Mouse (Mus musculus) layer of hippocampus, adult 8-10 months (tissue): Measurements from ENCODE around the gene Gm11549. TPM values are rescaled to one million over a fixed set of nuclear protein-coding genes. Genes with fewer than 3 reads are reported as not detected.

Source experiments
- DNase-seq, 2 experiments: peaks; one replicate each; pipeline ENCODE4 v3.0.0; 2022; ENCODE audit warnings: low spot score in 2 of 2
- microRNA-seq, 2 experiments: library from miRNA; unstranded; fragments of <30 nt; microRNA quantifications; one replicate each; pipeline ENCODE4 v1.2.0; 2022
- total RNA-seq, 4 experiments: library from RNA; stranded (reverse); gene quantifications; 2 replicates each; pipeline ENCODE4 v1.2.4; 2022

Gm11549 gene
- total RNA-seq, 4 experiments from 2014 or later = 2.7 to 4.2 (median 3.1) TPM

DNA sequence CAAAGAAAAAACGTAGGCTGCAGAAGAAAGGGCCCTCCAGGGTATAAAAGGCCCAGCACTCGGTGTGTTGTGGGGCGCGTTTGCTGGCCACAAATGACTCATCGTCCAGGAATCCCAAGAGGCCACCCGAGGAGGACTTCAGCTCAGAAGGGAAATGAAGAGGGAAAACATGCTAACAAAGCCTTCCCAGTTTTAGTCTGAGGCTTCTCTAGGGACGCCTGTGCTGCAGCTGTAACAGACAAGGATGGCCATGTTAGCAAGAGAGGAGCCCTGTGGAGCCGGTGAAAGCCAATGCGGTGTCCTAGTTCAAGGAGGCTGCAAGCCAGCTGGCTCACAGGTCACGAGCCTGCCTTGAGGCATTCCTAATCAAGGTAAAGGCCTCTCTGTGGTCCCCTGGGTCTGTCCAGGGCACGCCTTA lies 39.8 kb downstream of the Gm11549 start:
- DNase-seq = peak; percentile 12 to 15

DNA sequence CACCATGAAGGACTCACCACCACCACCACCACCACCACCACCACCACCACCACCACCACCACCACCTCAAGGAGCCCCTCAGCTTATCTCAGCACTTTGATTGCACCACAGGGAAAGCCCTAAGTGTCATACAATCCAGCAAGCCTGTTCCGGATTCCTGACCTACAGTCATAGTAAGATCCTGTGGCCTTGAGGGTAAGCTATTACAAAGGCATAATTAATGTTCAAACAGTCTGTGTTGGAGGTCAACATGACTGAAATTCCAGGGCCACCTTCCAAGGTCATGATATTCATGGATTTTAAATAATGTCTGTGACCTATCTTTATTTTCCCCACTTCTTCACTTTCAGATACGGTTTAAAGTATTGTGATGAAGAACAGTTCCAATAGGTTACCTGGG lies 41.1 kb downstream of the Gm11549 start:
- no peak for DNase-seq

DNA sequence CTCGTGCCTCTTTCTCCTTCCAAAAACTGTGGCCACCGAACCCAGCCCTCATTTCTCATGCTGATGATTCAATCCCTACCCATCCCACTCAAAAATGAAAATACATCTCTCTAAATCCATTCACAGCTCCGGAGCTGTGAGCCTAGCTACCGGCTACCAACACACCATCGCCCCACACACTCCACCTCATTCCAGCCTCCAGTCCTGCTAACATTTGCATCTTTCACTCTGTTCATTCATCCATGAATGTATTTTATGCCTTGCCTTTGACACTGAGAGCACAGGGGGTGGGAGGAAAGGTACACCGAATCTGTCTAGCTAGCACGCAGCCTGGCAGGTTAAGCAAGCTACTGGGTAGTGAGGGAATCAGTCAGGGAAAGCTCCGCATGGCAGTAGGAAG lies 42.8 kb downstream of the Gm11549 start:
- no peak for DNase-seq

DNA sequence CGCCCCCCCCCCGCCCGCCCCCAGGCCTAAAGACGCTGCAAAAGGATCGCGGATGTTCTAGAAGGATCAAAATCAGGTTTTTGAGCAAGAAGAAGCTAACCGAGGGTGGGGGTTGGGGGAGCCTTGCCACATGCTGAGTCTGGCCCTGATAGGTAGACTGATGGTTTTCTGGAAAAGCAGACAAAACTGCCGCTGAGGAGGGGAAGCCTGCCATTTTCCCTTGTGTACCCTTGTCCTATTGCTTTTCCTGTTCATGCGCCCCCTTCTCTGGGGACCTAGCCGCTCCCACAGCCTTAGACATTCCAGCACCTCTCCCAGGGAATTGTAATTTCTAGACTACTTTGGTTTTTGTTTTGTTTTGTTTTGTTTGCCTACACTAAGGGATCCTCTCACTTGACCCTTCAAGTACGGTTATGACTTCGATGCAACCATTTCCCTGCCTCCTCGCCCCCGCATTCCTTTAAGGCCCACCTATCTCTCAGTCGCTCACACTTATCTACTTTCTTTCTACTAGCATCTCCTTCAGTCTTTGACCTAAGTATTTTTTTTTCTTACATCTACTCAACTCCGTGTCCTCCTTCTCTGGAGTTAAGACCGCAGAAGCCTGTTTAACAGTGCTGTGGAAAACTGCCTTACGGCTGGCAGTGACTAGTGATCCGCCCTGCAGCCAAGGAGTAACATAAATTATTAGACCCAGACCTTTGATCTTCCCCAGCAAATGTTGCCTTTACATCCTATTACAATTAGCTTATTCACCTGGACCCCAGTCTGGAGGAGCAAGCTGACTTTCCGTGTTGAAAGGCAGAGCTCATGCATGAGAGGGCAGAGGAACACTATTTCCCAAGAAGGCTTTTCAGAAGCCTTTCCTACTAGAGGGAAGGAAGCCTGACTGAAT lies 45.1 kb downstream of the Gm11549 start:
- DNase-seq = no peak

DNA sequence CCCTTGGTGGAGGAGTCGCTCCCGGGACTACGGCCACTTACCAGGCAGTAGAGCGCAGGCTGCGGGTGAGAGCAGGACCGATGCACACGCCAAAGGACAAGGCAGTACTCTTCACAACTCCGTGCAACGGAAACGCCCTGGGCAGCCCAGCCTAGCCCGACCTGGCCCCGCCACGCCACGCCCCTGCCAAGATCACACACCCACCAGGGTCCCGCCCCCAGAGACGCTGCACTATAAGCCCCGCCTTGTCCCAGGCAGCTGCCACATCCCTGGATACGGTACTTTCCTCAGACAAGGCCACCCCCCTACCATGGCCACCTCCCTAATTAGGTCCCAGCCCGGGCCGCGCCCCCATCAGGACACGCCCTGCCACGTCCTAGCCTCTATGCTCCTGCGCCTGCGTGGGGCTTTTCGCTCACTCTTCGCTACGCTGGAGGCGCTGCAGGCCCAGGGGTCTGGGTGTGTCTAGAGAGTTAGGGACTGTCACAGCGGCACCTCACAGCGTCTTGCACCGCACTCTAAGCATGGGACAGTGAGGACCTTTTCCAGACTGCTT lies 46.0 kb downstream of the Gm11549 start, which contains the start of the genes Anxa5 and 1810062G17Rik:
Gene Anxa5, minus strand, starts transcription at position 363 of the 556 bp plus-strand sequence.
Gene 1810062G17Rik, plus strand, starts transcription at position 406 of the 556 bp plus-strand sequence.
- peak; percentile 86 to 90 for DNase-seq

DNA sequence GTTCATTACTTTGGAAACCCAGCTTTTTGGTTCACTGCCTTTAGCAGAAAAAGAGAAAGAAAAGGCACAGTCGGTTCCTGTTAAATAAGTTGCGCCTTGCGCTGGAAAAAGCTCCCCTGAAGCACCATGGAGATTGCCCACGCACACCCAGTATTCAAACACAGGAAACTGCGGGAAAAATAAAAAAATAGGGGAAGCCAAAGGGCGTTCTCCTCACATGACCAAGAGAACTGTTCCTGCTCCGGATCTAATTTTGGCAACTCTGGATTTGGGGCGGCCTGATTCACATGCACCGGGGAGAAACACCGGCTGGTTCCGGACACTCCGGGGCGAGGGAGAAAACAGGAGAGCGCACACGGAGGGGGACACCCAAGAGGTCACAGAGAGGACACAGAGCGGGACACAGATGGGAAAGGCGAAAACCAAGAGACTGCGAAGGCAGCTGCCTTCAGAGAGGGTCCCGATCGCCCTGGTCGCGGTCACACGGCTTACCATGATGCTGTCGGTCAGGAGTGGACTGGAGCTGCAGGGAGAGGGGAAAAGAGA lies 46.6 kb downstream of the Gm11549 start:
- DNase-seq = peak; percentile 27 to 31

DNA sequence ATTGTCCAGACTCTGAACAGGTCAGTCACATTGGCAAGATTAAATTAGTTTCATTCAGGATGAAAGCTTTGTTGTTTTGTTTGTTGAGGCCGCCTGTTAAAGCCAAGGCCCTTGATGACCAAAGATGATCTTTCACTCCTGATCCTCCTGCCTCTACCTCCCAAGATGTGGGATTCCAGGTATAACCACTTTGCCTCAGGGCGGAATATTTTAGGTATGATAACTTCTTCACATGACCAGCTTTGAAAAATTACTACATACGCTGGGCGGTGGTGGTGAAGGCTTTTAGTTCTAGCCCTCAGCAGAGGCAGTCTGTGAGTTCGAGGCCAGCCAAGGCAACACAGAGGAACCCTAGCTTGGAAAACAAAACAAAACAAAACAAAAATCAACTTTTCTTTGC lies 47.2 kb downstream of the Gm11549 start:
- DNase-seq = no peak

DNA sequence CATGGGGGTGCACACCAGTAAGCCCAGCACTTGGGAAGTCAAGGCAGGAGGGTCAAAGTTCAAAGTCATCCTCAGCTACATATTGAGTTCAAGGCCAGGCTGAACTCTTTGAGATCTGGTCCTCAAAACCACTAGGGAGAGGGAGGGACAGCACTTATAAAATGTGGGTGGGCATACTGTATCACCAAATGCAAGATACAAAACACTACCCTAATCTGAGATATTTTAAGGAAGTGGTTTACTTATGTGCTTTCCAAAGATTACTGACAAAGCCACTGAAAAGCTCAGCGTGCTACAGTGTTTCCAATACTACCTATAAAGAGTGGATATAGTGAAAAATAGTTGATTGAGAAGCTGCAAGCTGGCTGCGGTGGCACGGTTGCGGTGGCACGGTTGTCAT lies 48.4 kb downstream of the Gm11549 start:
- DNase-seq = no peak

DNA sequence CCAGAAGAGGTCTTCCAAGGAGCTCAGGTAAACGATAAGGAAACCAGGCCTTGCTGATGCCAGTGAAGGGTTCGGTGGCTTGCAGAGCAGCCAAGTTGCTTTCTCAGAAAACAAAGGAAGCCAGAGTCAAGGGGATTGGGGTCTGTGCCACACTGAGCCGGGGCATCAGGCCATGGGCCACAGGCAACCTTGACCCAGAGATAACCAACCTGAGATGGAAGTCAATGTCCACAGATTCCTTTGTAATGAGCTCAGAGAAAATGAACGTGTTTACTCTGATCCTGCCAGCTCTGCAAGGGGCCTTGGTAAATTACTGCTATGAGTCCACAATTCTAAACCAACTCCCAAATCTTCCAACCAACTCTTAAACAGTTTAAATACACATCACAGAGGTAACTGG lies 49.8 kb downstream of the Gm11549 start:
- DNase-seq = no peak

DNA sequence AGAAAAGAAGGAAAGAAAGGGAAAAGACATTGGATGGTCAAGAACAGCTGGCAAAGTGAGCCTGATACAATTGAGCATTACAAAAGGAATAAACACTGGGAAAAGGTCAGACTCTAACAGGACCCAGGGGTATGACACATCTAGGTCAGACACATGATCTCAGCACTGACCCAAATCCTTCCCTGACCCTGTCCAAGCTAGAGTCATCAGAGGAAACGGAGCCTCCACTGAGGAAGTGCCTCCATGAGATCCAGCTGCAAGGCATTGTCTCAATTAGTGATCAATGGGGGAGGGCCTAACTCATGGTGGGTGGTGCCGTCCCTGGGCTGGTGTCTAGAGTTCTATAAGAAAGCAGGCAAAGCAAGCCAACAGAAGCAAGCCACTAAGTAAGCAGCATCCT lies 52.7 kb downstream of the Gm11549 start:
- DNase-seq = no peak

DNA sequence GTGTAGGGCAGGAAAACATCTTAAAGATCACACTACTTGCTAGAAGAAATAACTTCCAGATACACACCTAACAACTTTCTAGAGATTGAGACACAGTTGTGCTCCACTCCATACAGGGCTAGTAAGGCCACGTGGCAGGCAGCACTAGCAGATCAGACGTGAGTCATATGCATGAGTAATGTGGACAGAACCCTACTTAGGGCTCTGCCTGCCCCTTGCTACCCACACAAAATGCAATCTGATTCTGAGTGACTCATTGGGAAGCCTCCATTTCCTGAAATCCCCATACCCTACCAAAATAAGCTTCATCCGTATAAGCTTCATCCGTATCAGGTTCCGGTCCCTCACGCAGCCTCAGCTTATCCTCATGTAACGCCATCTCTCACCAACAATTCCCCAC lies 54.0 kb downstream of the Gm11549 start:
- no peak for DNase-seq

DNA sequence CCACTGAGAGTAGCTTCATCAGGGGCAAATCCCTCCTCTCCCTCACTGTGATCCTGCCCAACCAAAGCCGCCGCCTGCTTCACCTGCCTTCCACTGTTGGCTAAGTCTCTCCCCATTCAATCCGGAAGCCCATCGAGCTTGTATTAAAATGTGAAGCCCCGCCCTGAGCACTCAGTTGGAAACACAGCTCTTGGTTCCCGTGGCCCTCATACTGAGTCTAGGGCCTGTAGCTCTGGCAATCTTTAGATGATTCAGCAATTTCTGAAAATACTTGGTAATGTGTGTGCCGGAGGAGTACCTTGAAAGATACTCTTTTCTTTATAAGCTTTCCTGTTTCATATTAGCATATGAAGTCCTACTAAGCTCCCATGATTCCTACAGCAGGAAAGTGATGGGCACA lies 56.1 kb downstream of the Gm11549 start:
- DNase-seq = no peak

Small RNA genes lying within 50 kb of the gene (microRNA-seq; reads per million reads assigned to microRNA genes)
- gene Mir7009 = 0 to 0.25 reads per million in 2 experiments

Other genes starting within 250 kb of the Gm11549 start
- gene Anxa5, start 45.9 kb downstream of the Gm11549 start, total RNA-seq = 10 to 100 TPM; 53.9 to 99.1 (median 73.0) TPM
- gene 1810062G17Rik, start 45.9 kb downstream of the Gm11549 start, total RNA-seq = not detected
- 10 to 100 TPM; 39.0 to 42.2 (median 40.3) TPM for gene Exosc9, start 30.8 kb upstream of the Gm11549 start, total RNA-seq
- gene Ccna2, start 50.3 kb upstream of the Gm11549 start, total RNA-seq = 1 to 10 TPM; 1.1 to 1.3 (median 1.2) TPM
- 10 to 100 TPM; 16.1 to 24.6 (median 19.5) TPM for gene Bbs7, start 91.7 kb upstream of the Gm11549 start, total RNA-seq
- gene Trpc3, start 168.4 kb upstream of the Gm11549 start, total RNA-seq = 1 to 10 TPM; 3.9 to 9.6 (median 6.6) TPM